In the genomic region with DNA sequence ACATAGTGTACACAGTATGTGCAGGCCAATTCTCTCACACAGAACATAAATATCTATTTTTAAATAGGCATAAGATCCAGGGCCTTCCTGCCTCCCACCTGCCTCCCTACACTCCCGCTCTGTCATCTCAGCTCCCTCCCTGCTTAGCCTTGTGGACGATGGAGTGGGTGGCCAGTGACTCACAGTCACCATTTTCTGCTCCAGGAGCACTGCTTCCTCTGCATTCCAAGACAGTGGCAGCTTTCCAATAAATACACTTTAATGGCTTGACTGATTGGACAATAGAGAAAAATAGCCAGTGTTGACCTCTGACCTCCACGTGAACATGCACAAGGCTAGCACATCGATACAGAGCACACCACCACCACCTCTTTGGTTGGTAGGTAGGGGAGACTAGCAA, we compare ENCODE assay signal across 14 mouse cellular contexts. TPM values are rescaled to one million over a fixed set of nuclear protein-coding genes. Genes with fewer than 3 reads are reported as not detected.
DNase-seq lines count a peak whose midpoint lies in the region.
"Had no signal": no experiment of that assay in that cellular context is flagged by ENCODE, and none has a peak within 500 bp of the region (broad histone marks: within the 10 kb centered on the region; RNA-seq: fewer than 3 reads in every experiment).

No protein-coding gene starts in this region.

- peak; percentile 41 to 53 for DNase-seq in heart, adult 18-20 months
- no peak for DNase-seq in heart, embryonic 10.5 days (ENCODE audit: low spot score)
- peak; percentile 60 to 73 for DNase-seq in left cerebral cortex, adult 18-20 months (ENCODE audit: low spot score in 2 of 2)
- no peak for DNase-seq in left cerebral cortex, postnatal 4 days
- DNase-seq in NIH3T3 (ENCODE audit: low read depth), result peak; percentile 57
- DNase-seq in lung, postnatal 25 days (ENCODE audit: low spot score), result peak; percentile 36
- DNase-seq in cerebellum, adult 11-12 months, result no peak
- no peak for DNase-seq in B cell, adult 2 months
- DNase-seq: adrenal gland, postnatal 25 days; cerebellum, adult 11 months; gastrocnemius, postnatal 10 days; retina, postnatal 1 day had no signal

- no peak overlapping the region for H3K4me3 ChIP-seq in heart, embryonic 10.5 days
- H3K4me3 ChIP-seq: midbrain, embryonic 13.5 days had no signal

- H3K4me1 ChIP-seq in heart, embryonic 10.5 days, result no peaks in the 10 kb centered on the region
- H3K4me1 ChIP-seq: midbrain, embryonic 13.5 days had no signal

- WGBS in heart, embryonic 10.5 days, result 62% methylated on average over 4 of the region's 4 CpGs

- no peaks in the 10 kb centered on the region; the same call in 1 of the 2 replicates for H3K27me3 ChIP-seq in heart, embryonic 10.5 days (ENCODE audit: insufficient read depth, poor library complexity, severe bottlenecking)
- H3K27me3 ChIP-seq: CH12.LX; midbrain, embryonic 13.5 days had no signal

- intact Hi-C loops in left cerebral cortex, postnatal 4 days (cut with DNase I), result no loop called here

- H3K27ac ChIP-seq in heart, embryonic 10.5 days, result no peak overlapping the region
- H3K27ac ChIP-seq: midbrain, embryonic 13.5 days had no signal

- no peaks in the 10 kb centered on the region for H3K36me3 ChIP-seq in heart, embryonic 10.5 days
- H3K36me3 ChIP-seq: midbrain, embryonic 13.5 days had no signal

- no peaks in the 10 kb centered on the region for H3K9me3 ChIP-seq in heart, embryonic 10.5 days
- H3K9me3 ChIP-seq: midbrain, embryonic 13.5 days had no signal

RNA-seq across cellular contexts. Expression of gene Arntl, which starts 42.5 kb away (rescaled TPM):
- total RNA-seq in heart, adult 18-20 months (2021), result 10 to 100 TPM; 18.5 to 22.6 TPM
- polyA plus RNA-seq in heart, embryonic 10.5 days (2016; fragmentation: Nextera tagmentation; extraction: Ambion mirVana), result 6.3 and 7.0 TPM in 2 replicates
- total RNA-seq in left cerebral cortex, adult 18-20 months (2021), result 10 to 100 TPM; 47.4 to 54.1 TPM
- total RNA-seq in left cerebral cortex, postnatal 4 days (2021), result 10 to 100 TPM; 35.3 to 39.0 TPM

Comparison
In these comparisons a context has a peak if more than half of its experiments do, and no peak if none do; other contexts are left out.
1. DNase-seq: peak in heart, adult 18-20 months (2 of 2), left cerebral cortex, adult 18-20 months (2 of 2), NIH3T3 (single experiment) and lung, postnatal 25 days (single experiment); none in heart, embryonic 10.5 days (single experiment), left cerebral cortex, postnatal 4 days (single experiment), cerebellum, adult 11-12 months (single experiment) and B cell, adult 2 months (0 of 2).